Mouse (Mus musculus) right cerebral cortex, postnatal 14 days (tissue): ENCODE measurements around the gene Polr2b.

Source experiments
- DNase-seq: peaks from one replicate; pipeline ENCODE4 v3.0.0; 2022

Gene Polr2b

GRCm38 (mm10) chr5:77301296-77301903, 8.5 kb upstream of the Polr2b start:
- no peak for DNase-seq

GRCm38 (mm10) chr5:77307821-77308553, 2.0 kb upstream of the Polr2b start:
- no peak for DNase-seq

- peak; percentile 52 for DNase-seq
These were observed 668 bp upstream of the Polr2b start for GRCm38 (mm10) chr5:77309051-77309906.

GRCm38 (mm10) chr5:77314206-77314605, 4.3 kb downstream of the Polr2b start:
- no peak for DNase-seq

GRCm38 (mm10) chr5:77314986-77315385, 5.0 kb downstream of the Polr2b start:
- no peak for DNase-seq

- no peak for DNase-seq
These were observed 15.0 kb downstream of the Polr2b start for GRCm38 (mm10) chr5:77324936-77325335.

- DNase-seq = no peak
These were observed 20.2 kb downstream of the Polr2b start for GRCm38 (mm10) chr5:77330154-77330553.

GRCm38 (mm10) chr5:77340033-77340432, 30.1 kb downstream of the Polr2b start:
- no peak for DNase-seq

GRCm38 (mm10) chr5:77348901-77349300, 39.0 kb downstream of the Polr2b start:
- no peak for DNase-seq

- DNase-seq = no peak
These were observed 40.2 kb downstream of the Polr2b start for GRCm38 (mm10) chr5:77349971-77350658.

- no peak for DNase-seq
These were observed 41.7 kb downstream of the Polr2b start for GRCm38 (mm10) chr5:77351691-77352090.

- DNase-seq = peak; percentile 87
These were observed 44.4 kb downstream of the Polr2b start for GRCm38 (mm10) chr5:77354361-77354787.

- no peak for DNase-seq
These were observed 45.6 kb downstream of the Polr2b start for GRCm38 (mm10) chr5:77355307-77356265.

- DNase-seq = no peak
These were observed 47.6 kb downstream of the Polr2b start for GRCm38 (mm10) chr5:77357405-77358149.

GRCm38 (mm10) chr5:77358347-77358746, 48.4 kb downstream of the Polr2b start:
- no peak for DNase-seq

GRCm38 (mm10) chr5:77359971-77360370, 50.0 kb downstream of the Polr2b start:
- no peak for DNase-seq

GRCm38 (mm10) chr5:77361006-77361405, 51.1 kb downstream of the Polr2b start:
- DNase-seq = no peak

- no peak for DNase-seq
These were observed 52.2 kb downstream of the Polr2b start for GRCm38 (mm10) chr5:77362120-77362519.

GRCm38 (mm10) chr5:77363650-77364049, 53.7 kb downstream of the Polr2b start:
- no peak for DNase-seq

- DNase-seq = no peak
These were observed 54.6 kb downstream of the Polr2b start for GRCm38 (mm10) chr5:77364443-77365038.

GRCm38 (mm10) chr5:77366313-77366712, 56.4 kb downstream of the Polr2b start:
- DNase-seq = no peak
